Mouse (Mus musculus) heart, adult 2 months (tissue): ENCODE results near the gene Ppp1r2. TPM values are rescaled to one million over a fixed set of nuclear protein-coding genes. Genes with fewer than 3 reads are reported as not detected.

Source experiments
- DNase-seq, 2 experiments: peaks; one replicate each; pipeline ENCODE4 v3.0.0; 2021
- H3K27ac ChIP-seq: fragments of 200-600 bp; 2 replicates; pipeline ENCODE4 v1.8.1; 2022
- H3K27me3 ChIP-seq: fragments of 200-500 bp; 2 replicates; pipeline ENCODE4 v1.6.1; 2012; ENCODE audit warnings: mild to moderate bottlenecking, low read length, inconsistent platforms, mixed read lengths; ENCODE audit not compliant: control insufficient read depth, insufficient read depth
- H3K36me3 ChIP-seq: fragments of 200-500 bp; 2 replicates; pipeline ENCODE4 v1.6.1; 2012; ENCODE audit warnings: low read length, inconsistent platforms; ENCODE audit not compliant: control insufficient read depth, insufficient read depth
- H3K4me1 ChIP-seq: fragments of 200-500 bp; 2 replicates; pipeline ENCODE4 v1.6.1; 2011; ENCODE audit warnings: low read length; ENCODE audit not compliant: control insufficient read depth, insufficient read depth
- H3K4me3 ChIP-seq: fragments of 200-600 bp; 2 replicates; pipeline ENCODE4 v1.8.1; 2022
- H3K79me2 ChIP-seq: fragments of 200-500 bp; replicated peaks from 2 replicates; pipeline ENCODE4 v1.6.1; 2012; ENCODE audit warnings: mild to moderate bottlenecking, inconsistent platforms, low read length, moderate library complexity, mixed read lengths; ENCODE audit not compliant: control insufficient read depth, insufficient read depth
- H3K9ac ChIP-seq: fragments of 200-500 bp; 2 replicates; pipeline ENCODE4 v1.6.1; 2012; ENCODE audit warnings: low read depth, mild to moderate bottlenecking, control low read depth, inconsistent platforms, low read length, mixed read lengths
- CTCF ChIP-seq: fragments of 200-600 bp; IDR thresholded peaks from 2 replicates; pipeline ENCODE4 v1.8.1; 2022; ENCODE audit warnings: antibody characterized with exemption, mild to moderate bottlenecking, moderate library complexity
- EP300 ChIP-seq: fragments of 200-500 bp; IDR thresholded peaks from 2 replicates; pipeline ENCODE4 v1.6.1; 2011; ENCODE audit warnings: low read depth, low read length, control low read depth; ENCODE audit not compliant: insufficient read depth
- POLR2A ChIP-seq: fragments of 200-500 bp; IDR thresholded peaks from 2 replicates; pipeline ENCODE4 v1.6.1; 2011; ENCODE audit warnings: mild to moderate bottlenecking, low read depth, low read length, control low read depth; ENCODE audit not compliant: insufficient read depth
- WGBS: fragments of 180-500 bp; shearing (Covaris S2); methylation state at CpG from one replicate; pipeline ENCODE4 v1.1.7; 2018; 5-methylcytosine and 5-hydroxymethylcytosine counted together
- intact Hi-C: fragments of 180-260 bp; cut with DNase I; formaldehyde crosslinking; loops from one replicate; pipeline ENCODE4 v1.15.1; 2025
- polyA plus RNA-seq: library from polyadenylated mRNA; depleted of rRNA; stranded (reverse); fragments of >200 nt; gene quantifications from 2 replicates; pipeline ENCODE4 v1.2.3, GENCODE M21; 2012
- total RNA-seq, 2 experiments: library from RNA; stranded (reverse); gene quantifications; 2 replicates each; pipeline ENCODE4 v1.2.3; 2021

Ppp1r2 gene
- total and polyA plus RNA-seq, 3 experiments = 33.1 to 88.3 (median 77.3) TPM

DNA sequence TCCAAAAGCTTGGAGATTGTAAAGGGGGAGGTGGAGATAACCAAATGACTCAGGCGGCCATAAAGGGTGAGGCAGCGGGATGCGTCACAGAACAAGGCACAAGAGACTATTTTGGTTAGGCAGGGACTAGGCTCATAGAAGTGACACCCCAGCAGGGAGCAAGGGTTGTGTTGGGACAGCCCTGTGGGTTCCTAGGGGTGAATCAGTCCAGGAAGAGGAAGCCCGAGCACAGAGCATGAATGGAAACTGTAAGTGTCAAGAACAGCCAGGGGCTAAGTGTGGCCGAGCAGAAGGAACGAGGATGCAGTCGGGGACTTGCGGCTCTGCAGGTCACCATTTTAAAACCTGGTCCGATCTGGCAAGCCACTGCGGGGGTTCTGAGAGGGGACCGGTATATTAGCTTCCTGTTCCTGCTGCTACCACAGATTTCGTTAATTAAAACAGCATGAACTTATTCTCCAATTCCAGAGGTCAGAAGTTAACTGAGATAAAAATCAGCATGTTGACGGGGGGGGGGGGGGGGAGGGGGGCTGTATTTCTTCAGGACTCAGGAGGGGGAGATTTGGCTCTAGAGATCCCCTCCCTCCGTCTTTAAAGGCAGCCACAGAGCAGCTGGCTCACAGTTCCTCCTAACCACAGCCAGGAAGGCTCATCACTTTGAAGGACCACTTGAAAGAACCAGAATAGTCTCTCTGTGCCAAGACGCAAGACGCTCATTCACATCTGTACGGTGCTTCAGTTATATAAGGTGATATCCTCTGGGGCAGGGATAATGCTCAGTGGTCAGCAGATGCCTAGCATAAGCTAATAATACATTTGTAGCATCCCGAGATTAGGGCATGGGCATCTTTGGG is 39.4 kb downstream of the Ppp1r2 start:
- H3K27ac ChIP-seq = no peak overlapping the region
- H3K9ac ChIP-seq = peak overlapping the region; percentile 16; the same call in 1 of the 2 replicates
- intact Hi-C loops = no loop called here
- peaks cover 14% of the 10 kb centered on the region for H3K4me1 ChIP-seq
- no peak for TF ChIP-seq EP300
- no peak for TF ChIP-seq CTCF
- no peak for TF ChIP-seq POLR2A
- no peak overlapping the region for H3K4me3 ChIP-seq
- no peaks in the 10 kb centered on the region for H3K27me3 ChIP-seq
- DNase-seq = peak in 1 of 2 experiments; percentile 28
- 21% methylated on average over 18 of the region's 18 CpGs for WGBS
- H3K36me3 ChIP-seq = no peaks in the 10 kb centered on the region
- H3K79me2 ChIP-seq = no peaks in the 10 kb centered on the region

DNA sequence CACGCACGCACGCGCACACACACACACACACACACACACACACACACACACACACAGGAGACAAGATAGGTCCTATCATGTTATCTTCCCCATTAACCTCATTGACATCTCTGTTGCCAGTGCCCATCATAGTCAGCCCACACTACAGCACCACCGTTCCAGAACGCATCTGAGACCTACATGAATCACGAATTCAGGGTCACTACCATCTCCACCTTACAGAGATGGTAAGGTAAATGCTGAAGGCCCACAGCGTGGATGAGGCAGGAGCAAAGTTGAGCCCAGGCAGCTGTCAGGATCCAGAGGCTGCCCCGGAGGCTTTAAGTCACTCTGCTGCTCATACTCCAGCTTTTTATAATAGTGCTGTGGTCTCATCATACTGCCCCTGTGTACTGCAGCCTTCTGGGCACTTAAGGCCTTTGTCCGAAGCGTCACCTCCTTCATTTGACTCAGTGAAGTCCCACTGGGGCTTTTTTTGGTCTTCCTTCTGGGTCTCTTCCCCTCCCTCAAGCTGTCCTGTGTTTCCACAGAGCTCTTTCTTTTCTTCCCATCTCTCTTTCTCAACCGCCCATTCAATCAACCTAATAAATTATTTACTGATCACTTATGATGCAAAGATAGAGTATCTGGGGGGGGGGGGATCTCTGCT is 40.1 kb downstream of the Ppp1r2 start:
- no peak for TF ChIP-seq POLR2A
- no peak for TF ChIP-seq EP300
- no peak for TF ChIP-seq CTCF
- Histone ChIP-seq H3K9ac (no peak overlapping the region), H3K4me1 (peaks cover 14% of the 10 kb centered on the region), H3K36me3 (no peaks in the 10 kb centered on the region), H3K27me3 (no peaks in the 10 kb centered on the region), H3K27ac (no peak overlapping the region), H3K79me2 (no peaks in the 10 kb centered on the region), H3K4me3 (no peak overlapping the region)
- intact Hi-C loops = no loop called here
- DNase-seq = no peak
- WGBS = 88% methylated on average over 12 of the region's 12 CpGs

DNA sequence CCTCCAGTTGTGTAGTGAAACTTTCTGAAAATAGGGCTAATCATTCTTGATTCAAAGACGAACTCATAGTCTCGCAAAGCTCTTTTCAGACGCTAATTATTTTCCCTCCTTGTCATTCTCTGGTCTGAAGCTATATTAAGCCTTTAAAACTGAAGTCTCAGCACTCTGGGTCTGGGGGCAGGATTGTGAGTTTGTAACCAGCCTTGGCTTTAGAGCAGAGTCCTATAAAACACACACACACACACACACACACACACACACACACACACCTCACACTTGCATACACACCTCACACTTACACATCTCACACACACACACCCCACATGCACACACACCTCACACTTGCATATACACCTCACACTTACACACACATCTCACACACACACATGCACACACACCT is 40.7 kb downstream of the Ppp1r2 start:
- Histone ChIP-seq H3K27ac (peak overlapping the region; percentile 72), H3K36me3 (no peaks in the 10 kb centered on the region), H3K4me1 (peaks cover 14% of the 10 kb centered on the region), H3K79me2 (no peaks in the 10 kb centered on the region), H3K9ac (no peak overlapping the region), H3K4me3 (peak overlapping the region; percentile 45), H3K27me3 (no peaks in the 10 kb centered on the region)
- intact Hi-C loops = no loop called here
- TF ChIP-seq EP300 (no peak), CTCF (no peak), POLR2A (no peak)
- DNase-seq = no peak
- 18% methylated on average over 3 of the region's 3 CpGs for WGBS

DNA sequence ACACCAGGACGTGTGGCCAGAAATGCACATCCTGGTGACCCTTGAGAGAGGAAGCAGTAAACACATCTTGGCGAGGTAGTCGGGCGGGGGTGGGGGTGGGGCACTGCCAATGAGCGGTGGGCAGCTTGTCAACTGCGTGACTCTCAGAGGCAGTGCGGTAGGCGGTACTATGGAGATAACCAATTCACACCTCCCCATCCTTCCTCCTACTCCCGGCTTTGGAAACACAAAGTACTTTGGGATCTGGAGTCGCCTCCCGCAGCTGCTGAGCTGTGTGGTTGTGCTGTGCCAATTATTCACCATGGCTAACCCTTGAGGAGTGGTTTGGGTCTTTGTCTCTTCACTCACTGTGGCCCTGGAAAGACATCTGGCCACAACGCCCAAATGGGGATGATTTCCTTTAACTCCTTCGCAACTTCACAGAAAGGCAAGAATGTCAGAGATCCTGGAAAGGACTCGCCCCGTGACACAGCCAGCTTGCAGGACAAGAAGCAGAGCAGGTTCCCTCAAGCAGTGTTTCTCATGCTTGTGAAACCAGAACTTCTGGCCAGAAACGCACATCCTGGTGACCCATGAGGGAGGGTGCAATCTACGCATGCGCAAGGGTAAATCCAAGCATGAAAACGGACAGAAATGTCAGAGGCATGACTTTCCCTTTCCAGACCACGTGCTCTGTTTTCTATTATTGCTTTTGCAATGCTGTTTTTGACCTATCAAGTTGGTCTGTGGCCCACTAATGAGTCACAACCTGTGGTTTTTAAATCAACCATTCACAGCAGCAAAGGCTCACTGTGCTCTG is 41.3 kb downstream of the Ppp1r2 start:
- H3K9ac ChIP-seq = peak overlapping the region; percentile 28
- H3K27me3 ChIP-seq = no peaks in the 10 kb centered on the region
- 4% methylated on average over 20 of the region's 20 CpGs for WGBS
- intact Hi-C loops = loop anchor here (2.0 kb wide), 1 partner anchor 21 kb away; no protein-coding TSS in a partner anchor
- H3K4me3 ChIP-seq = peak overlapping the region; percentile 45
- DNase-seq = peak; percentile 82 to 90
- H3K27ac ChIP-seq = peak overlapping the region; percentile 72
- peaks cover 14% of the 10 kb centered on the region for H3K4me1 ChIP-seq
- H3K79me2 ChIP-seq = no peaks in the 10 kb centered on the region
- TF ChIP-seq POLR2A (peak; percentile 70), CTCF (no peak), EP300 (peak; percentile 81)
- no peaks in the 10 kb centered on the region for H3K36me3 ChIP-seq

DNA sequence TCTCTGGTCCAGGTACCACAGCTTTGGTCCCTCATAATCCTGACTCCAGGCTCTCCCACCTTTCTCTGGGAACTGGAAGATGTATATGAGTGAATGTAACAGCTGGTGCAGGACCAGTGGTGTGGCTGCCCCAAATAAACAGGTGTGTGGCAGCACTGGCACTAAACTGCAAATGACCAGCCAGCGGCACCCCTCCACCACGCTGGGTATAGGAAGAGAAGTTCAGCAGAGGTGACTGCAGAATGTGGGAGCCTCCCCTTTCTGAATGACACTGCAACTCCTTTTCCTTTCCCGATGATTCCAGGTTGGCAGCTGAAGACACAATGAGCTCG is 41.9 kb downstream of the Ppp1r2 start:
- Histone ChIP-seq H3K79me2 (no peaks in the 10 kb centered on the region), H3K27ac (peak overlapping the region; percentile 72), H3K27me3 (no peaks in the 10 kb centered on the region), H3K9ac (no peak overlapping the region; the same call in 1 of the 2 replicates), H3K4me3 (peak overlapping the region; percentile 45), H3K36me3 (no peaks in the 10 kb centered on the region), H3K4me1 (peaks cover 14% of the 10 kb centered on the region)
- intact Hi-C loops = loop anchor here (2.0 kb wide), 1 partner anchor 20 kb away; no protein-coding TSS in a partner anchor
- no peak for DNase-seq
- 14% methylated on average over 4 of the region's 4 CpGs for WGBS
- TF ChIP-seq POLR2A (no peak), EP300 (no peak), CTCF (no peak)
